Mouse (Mus musculus): ENCODE data around the gene N4bp2l1. TPM values are rescaled to one million over a fixed set of nuclear protein-coding genes. Genes with fewer than 3 reads are reported as not detected.

The N4bp2l1 gene
- polyA plus RNA-seq, 1 experiment from 2014 or later = 3.3 TPM

GRCm38 (mm10) chr5:150594649-150595339 is 2.2 kb downstream of the N4bp2l1 start:
- Histone ChIP-seq H3K4me3 (replicated peaks) (peak overlapping the region; percentile 76), H3K27ac (no peak overlapping the region), H3K4me2 (peak overlapping the region; percentile 95), H3K27me3 (peaks cover 45% of the 10 kb centered on the region), H3K36me3 (replicated peaks) (no peaks in the 10 kb centered on the region), H3K9me3 (no peaks in the 10 kb centered on the region), H3K9ac (peak overlapping the region; percentile 70), H3K4me1 (peaks cover 12% of the 10 kb centered on the region)
- WGBS = 7% methylated on average over 17 of the region's 17 CpGs
- ATAC-seq (ENCODE audit: low FRiP score) = no peak; the same call in 1 of the 2 replicates

- no peaks in the 10 kb centered on the region for H3K36me3 ChIP-seq (replicated peaks)
- H3K27me3 ChIP-seq = peaks cover 45% of the 10 kb centered on the region
Observed at GRCm38 (mm10) chr5:150593756-150594648, 3.0 kb downstream of the N4bp2l1 start.

DNA sequence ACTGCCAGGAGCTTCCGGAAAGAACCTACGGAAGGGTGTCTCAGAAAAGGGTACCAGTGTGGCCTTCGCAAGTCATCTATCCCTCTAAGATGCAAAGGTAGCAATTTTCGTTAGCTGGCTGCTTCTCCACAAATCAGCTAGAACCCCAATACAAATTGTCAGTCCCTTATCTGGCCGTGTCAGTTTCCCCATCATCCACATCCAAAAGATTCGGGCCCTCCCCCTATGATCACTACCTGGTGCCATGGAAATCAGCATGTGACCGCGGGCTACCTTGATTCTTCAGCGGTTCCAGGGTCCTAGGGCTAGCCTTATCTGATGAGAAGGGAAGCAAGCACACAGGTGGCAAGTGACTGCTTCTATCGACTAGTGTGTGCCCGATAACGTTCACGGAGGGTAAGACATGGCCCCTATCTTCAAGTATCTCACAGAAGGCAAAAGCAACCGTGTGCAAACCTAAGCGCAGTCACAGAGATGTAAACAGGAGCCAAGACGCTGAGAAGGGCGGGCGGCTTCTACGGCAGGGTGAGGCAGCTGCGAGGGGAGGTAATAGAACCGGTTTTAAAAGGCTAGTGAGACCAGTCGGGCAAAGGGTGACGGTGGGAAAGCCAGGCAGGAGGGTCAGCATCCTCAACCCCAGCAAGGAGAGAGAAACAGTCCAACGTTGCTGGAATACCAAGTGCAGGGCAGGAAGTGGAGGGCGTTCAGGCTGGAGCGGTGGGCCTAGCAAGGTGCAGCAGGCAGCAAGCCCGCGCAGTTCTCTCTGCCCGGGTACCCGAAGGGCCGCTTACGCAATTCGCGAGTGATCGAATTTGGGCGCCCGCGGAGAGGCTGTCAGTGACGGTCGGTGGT is 3.9 kb downstream of the N4bp2l1 start:
- Histone ChIP-seq H3K4me2 (peak overlapping the region; percentile 95), H3K4me1 (peaks cover 12% of the 10 kb centered on the region), H3K27ac (no peak overlapping the region), H3K4me3 (replicated peaks) (peak overlapping the region; percentile 76), H3K36me3 (replicated peaks) (no peaks in the 10 kb centered on the region), H3K9ac (peak overlapping the region; percentile 70), H3K27me3 (peaks cover 45% of the 10 kb centered on the region), H3K9me3 (no peaks in the 10 kb centered on the region)
- peak; percentile 31; the same call in 1 of the 2 replicates for ATAC-seq (ENCODE audit: low FRiP score)
- 10% methylated on average over 40 of the region's 40 CpGs for WGBS

More at GRCm38 (mm10) chr5:150593756-150594648, 3.0 kb downstream of the N4bp2l1 start:
- H3K4me3 ChIP-seq (replicated peaks) = peak overlapping the region; percentile 76
- ATAC-seq (ENCODE audit: low FRiP score) = peak; percentile 81
- peak overlapping the region; percentile 70 for H3K9ac ChIP-seq
- peaks cover 12% of the 10 kb centered on the region for H3K4me1 ChIP-seq
- H3K4me2 ChIP-seq = peak overlapping the region; percentile 95
- H3K9me3 ChIP-seq = no peaks in the 10 kb centered on the region
- under 1% methylated on average over 95 of the region's 102 CpGs for WGBS
- no peak overlapping the region for H3K27ac ChIP-seq

- H3K27ac ChIP-seq = no peak overlapping the region
- no peak overlapping the region for H3K4me3 ChIP-seq (replicated peaks)
- no peak overlapping the region for H3K9ac ChIP-seq
- H3K4me1 ChIP-seq = peaks cover 12% of the 10 kb centered on the region
- no peaks in the 10 kb centered on the region for H3K36me3 ChIP-seq (replicated peaks)
- WGBS = 78% methylated on average over 13 of the region's 13 CpGs
- no peak for ATAC-seq (ENCODE audit: low FRiP score)
- no peaks in the 10 kb centered on the region for H3K9me3 ChIP-seq
- no peak overlapping the region for H3K4me2 ChIP-seq
- H3K27me3 ChIP-seq = peaks cover 45% of the 10 kb centered on the region
Observed at GRCm38 (mm10) chr5:150592186-150592903, 4.6 kb downstream of the N4bp2l1 start.

GRCm38 (mm10) chr5:150589945-150590344 is 7.0 kb downstream of the N4bp2l1 start:
- no peak overlapping the region for H3K4me3 ChIP-seq (replicated peaks)
- no peaks in the 10 kb centered on the region for H3K36me3 ChIP-seq (replicated peaks)
- H3K4me1 ChIP-seq = peaks cover 12% of the 10 kb centered on the region
- no peak overlapping the region for H3K27ac ChIP-seq
- no peak overlapping the region for H3K9ac ChIP-seq
- peaks cover 31% of the 10 kb centered on the region for H3K27me3 ChIP-seq
- ATAC-seq (ENCODE audit: low FRiP score) = no peak
- 73% methylated on average over 2 of the region's 2 CpGs for WGBS
- no peaks in the 10 kb centered on the region for H3K9me3 ChIP-seq
- no peak overlapping the region for H3K4me2 ChIP-seq

GRCm38 (mm10) chr5:150584337-150584729 is 12.7 kb downstream of the N4bp2l1 start:
- ATAC-seq (ENCODE audit: low FRiP score) = no peak
- H3K9ac ChIP-seq = no peak overlapping the region
- H3K9me3 ChIP-seq = no peaks in the 10 kb centered on the region
- H3K4me3 ChIP-seq (replicated peaks) = no peak overlapping the region
- no peaks in the 10 kb centered on the region for H3K36me3 ChIP-seq (replicated peaks)
- 53% methylated on average over 6 of the region's 6 CpGs for WGBS
- H3K27ac ChIP-seq = no peak overlapping the region
- H3K27me3 ChIP-seq = no peaks in the 10 kb centered on the region
- H3K4me1 ChIP-seq = no peaks in the 10 kb centered on the region
- H3K4me2 ChIP-seq = no peak overlapping the region

DNA sequence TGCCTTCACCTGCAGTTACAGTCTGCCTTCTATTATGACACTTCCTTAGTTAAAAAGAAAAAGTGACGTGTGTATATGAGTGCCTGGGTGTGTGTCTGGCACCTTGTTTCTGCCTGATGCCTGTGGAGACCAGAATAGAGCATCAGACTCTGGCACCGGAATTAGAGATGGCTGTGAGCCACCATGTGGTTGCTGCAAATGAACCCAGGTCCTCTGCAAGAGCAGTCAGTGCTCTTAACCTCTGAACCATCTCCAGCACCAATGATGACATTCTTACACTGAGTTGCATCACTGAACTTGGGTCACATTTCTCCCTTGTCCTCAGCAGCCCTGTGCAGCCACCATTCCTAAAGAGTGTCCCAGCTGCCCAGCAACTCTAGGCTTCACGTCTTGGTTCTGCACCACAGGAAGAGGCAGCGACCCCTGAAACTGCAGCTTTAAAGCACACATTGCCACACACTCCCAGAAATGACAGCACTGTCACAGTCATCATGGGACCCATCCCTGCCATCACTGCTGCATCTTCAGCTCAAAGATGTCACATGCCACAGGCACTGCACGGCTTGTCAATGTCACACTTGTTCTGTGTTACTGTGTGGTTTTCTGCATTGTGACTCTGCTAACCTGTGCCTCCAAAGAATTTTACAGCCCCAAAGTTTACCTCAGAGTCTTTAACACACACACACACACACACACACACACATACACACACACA is 13.2 kb downstream of the N4bp2l1 start:
- H3K9me3 ChIP-seq = no peaks in the 10 kb centered on the region
- no peak overlapping the region for H3K27ac ChIP-seq
- no peak overlapping the region for H3K9ac ChIP-seq
- no peaks in the 10 kb centered on the region for H3K36me3 ChIP-seq (replicated peaks)
- no peaks in the 10 kb centered on the region for H3K27me3 ChIP-seq
- WGBS = 83% methylated on average over 5 of the region's 5 CpGs
- H3K4me1 ChIP-seq = no peaks in the 10 kb centered on the region
- H3K4me3 ChIP-seq (replicated peaks) = no peak overlapping the region
- H3K4me2 ChIP-seq = no peak overlapping the region
- no peak for ATAC-seq (ENCODE audit: low FRiP score)

DNA sequence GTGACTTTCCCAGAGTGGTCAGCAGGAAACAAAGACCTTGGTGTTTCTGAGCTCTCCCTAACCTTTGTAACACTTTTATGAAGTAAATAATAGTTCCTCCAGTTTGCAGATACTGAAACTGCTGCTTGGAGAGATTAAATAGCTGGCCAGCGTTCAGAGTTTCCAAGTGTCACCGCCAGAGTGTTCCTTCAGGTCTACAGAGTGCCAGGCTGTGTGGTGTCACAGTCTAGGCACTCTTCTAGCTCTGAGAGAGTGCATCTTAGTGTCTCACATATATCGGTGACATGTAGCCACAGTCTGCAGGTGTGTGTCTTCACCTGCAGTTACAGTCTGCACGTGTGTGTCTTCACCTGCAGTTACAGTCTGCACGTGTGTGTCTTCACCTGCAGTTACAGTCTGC is 13.8 kb downstream of the N4bp2l1 start:
- H3K4me1 ChIP-seq = no peaks in the 10 kb centered on the region
- no peak for ATAC-seq (ENCODE audit: low FRiP score)
- no peaks in the 10 kb centered on the region for H3K27me3 ChIP-seq
- no peak overlapping the region for H3K27ac ChIP-seq
- no peak overlapping the region for H3K4me3 ChIP-seq (replicated peaks)
- WGBS = 87% methylated on average over 5 of the region's 5 CpGs
- no peaks in the 10 kb centered on the region for H3K36me3 ChIP-seq (replicated peaks)
- H3K4me2 ChIP-seq = no peak overlapping the region
- H3K9ac ChIP-seq = no peak overlapping the region
- no peaks in the 10 kb centered on the region for H3K9me3 ChIP-seq

DNA sequence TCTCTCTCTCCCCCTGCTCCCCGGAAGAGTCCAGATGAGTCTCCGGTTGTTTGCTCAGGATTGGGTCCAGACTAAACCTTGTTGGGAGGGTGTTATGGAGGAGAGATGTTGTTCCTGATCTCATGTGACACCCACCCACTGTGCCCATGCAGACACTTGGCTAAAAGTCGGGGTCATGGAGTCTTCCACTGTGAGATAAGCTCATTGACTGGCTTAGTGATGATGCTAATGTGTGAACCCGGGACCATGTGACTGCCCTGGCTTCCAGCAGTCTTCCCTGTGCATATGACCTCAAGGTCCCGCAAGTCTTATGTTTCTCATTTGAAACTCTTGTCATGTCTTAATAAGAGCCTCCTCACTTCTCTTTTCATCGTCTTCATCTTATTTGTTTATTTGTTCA is 15.8 kb downstream of the N4bp2l1 start:
- Histone ChIP-seq H3K4me2 (no peak overlapping the region), H3K36me3 (replicated peaks) (no peaks in the 10 kb centered on the region), H3K4me3 (replicated peaks) (no peak overlapping the region), H3K4me1 (no peaks in the 10 kb centered on the region), H3K9me3 (no peaks in the 10 kb centered on the region), H3K27me3 (no peaks in the 10 kb centered on the region), H3K9ac (no peak overlapping the region), H3K27ac (no peak overlapping the region)
- 82% methylated on average over 6 of the region's 6 CpGs for WGBS
- no peak for ATAC-seq (ENCODE audit: low FRiP score)

DNA sequence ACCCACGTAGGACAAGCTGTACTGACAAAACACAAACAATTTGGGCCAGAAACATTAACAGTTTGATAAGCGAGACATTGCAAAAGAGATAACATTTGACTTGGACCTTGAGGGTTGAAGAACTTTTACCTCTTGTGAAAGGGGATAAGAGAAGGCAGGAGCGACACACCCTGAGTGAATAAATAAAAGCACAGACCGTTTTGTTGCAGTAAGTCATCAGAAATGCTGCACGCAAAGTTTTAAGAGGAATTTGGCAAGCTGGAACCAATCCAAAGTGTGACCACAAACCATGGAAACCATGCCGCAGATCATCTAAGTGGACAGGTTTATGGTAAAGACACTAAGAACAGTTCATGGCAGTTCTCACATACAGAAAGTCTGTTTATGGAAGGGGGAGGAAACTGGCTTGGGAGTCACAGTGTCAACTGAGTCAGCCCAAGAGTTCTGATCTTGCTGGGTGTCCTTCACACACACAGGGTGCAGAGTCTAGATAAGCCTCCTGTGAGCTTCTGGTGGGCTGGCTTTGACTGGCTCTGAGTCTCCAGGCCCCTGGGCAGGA is 18.3 kb downstream of the N4bp2l1 start:
- Histone ChIP-seq H3K9ac (no peak overlapping the region), H3K4me3 (replicated peaks) (no peak overlapping the region), H3K27me3 (no peaks in the 10 kb centered on the region), H3K36me3 (replicated peaks) (no peaks in the 10 kb centered on the region), H3K9me3 (no peaks in the 10 kb centered on the region), H3K4me1 (no peaks in the 10 kb centered on the region), H3K27ac (no peak overlapping the region), H3K4me2 (no peak overlapping the region)
- no peak for ATAC-seq (ENCODE audit: low FRiP score)
- 91% methylated on average over 6 of the region's 6 CpGs for WGBS

DNA sequence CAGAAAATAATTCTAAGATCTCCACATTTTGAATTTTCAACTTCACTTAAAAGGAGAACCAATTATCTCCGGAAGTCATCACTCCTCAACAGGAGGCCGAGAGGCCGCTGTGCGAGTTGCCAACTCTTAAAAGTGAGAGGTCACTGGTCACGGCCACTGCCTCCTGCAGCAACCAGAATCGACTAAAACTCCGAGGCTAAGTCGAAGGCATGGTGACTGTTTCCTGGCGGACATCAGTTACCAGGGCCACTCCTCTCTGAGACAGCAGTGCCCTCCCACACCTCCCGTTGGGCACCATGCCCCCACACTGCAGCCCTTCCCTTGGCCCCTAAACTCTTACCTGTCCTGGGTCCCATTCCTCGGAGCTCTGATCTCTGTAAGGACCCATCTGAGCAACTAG is 20.2 kb downstream of the N4bp2l1 start:
- Histone ChIP-seq H3K4me2 (no peak overlapping the region), H3K27ac (no peak overlapping the region), H3K27me3 (no peaks in the 10 kb centered on the region), H3K4me3 (replicated peaks) (no peak overlapping the region), H3K4me1 (no peaks in the 10 kb centered on the region), H3K9me3 (no peaks in the 10 kb centered on the region), H3K36me3 (replicated peaks) (peaks cover 14% of the 10 kb centered on the region; the same call in 1 of the 2 replicates), H3K9ac (no peak overlapping the region)
- no peak for ATAC-seq (ENCODE audit: low FRiP score)
- 84% methylated on average over 11 of the region's 11 CpGs for WGBS
